Mouse (Mus musculus) MEL (cell line): ENCODE results near the gene C9.

Source experiments
- CHD1 ChIP-seq: IDR thresholded peaks from 2 replicates; pipeline ENCODE4 v1.6.1; 2012; ENCODE audit warnings: low read depth, mild to moderate bottlenecking, inconsistent platforms, low read length, improper control_type of control experiment
- CTCF ChIP-seq, 3 experiments: IDR thresholded peaks in 2 of 3; conservative IDR thresholded peaks in 1 of 3; 2 replicates each; pipeline ENCODE4 v1.5.1; 2011 to 2012; ENCODE audit warnings: low read length in 3 of 3, low read depth in 2 of 3, mild to moderate bottlenecking in 2 of 3, improper control_type of control experiment in 1 of 3, inconsistent platforms in 1 of 3, mixed read lengths in 1 of 3, moderate library complexity in 1 of 3; ENCODE audit not compliant: control insufficient read depth in 1 of 3, insufficient read depth in 1 of 3, poor library complexity in 1 of 3, severe bottlenecking in 1 of 3
- EP300 ChIP-seq, 2 experiments: IDR thresholded peaks; 2 replicates each; pipeline ENCODE4 v1.6.1; 2011; ENCODE audit warnings: improper control_type of control experiment in 2 of 2, low read length in 2 of 2, low read depth in 1 of 2, mild to moderate bottlenecking in 1 of 2
- KAT2A ChIP-seq: conservative IDR thresholded peaks from 2 replicates; pipeline ENCODE4 v1.6.1; 2012; ENCODE audit warnings: low read depth, low read length, improper control_type of control experiment, inconsistent platforms
- MAFK ChIP-seq: IDR thresholded peaks from 2 replicates; pipeline ENCODE4 v1.6.1; 2011; ENCODE audit warnings: low read depth, mild to moderate bottlenecking, low read length, improper control_type of control experiment, borderline replicate concordance
- MXI1 ChIP-seq: IDR thresholded peaks from 2 replicates; pipeline ENCODE4 v1.6.1; 2011; ENCODE audit warnings: mild to moderate bottlenecking, low read depth, low read length, improper control_type of control experiment
- POLR2A ChIP-seq, 2 experiments: IDR thresholded peaks; 2 replicates each; pipeline ENCODE4 v1.6.1; 2011 to 2012; ENCODE audit warnings: low read length in 2 of 2, mild to moderate bottlenecking in 2 of 2, control low read depth in 1 of 2, improper control_type of control experiment in 1 of 2, low read depth in 1 of 2, moderate library complexity in 1 of 2; ENCODE audit not compliant: control insufficient read depth in 1 of 2, insufficient read depth in 1 of 2, poor library complexity in 1 of 2
- RAD21 ChIP-seq: IDR thresholded peaks from 2 replicates; pipeline ENCODE4 v1.6.1; 2011; ENCODE audit warnings: mild to moderate bottlenecking, low read depth, low read length, improper control_type of control experiment
- SIN3A ChIP-seq: IDR thresholded peaks from 2 replicates; pipeline ENCODE4 v1.6.1; 2012; ENCODE audit warnings: low read length, improper control_type of control experiment, inconsistent platforms
- TBP ChIP-seq: IDR thresholded peaks from 2 replicates; pipeline ENCODE4 v1.8.0; 2011; ENCODE audit warnings: low read depth, low read length, improper control_type of control experiment
- ZC3H11A ChIP-seq: IDR thresholded peaks from 2 replicates; pipeline ENCODE4 v1.6.1; 2012; ENCODE audit warnings: low read depth, mild to moderate bottlenecking, inconsistent platforms, low read length, improper control_type of control experiment
- ZNF384 ChIP-seq: IDR thresholded peaks from 2 replicates; pipeline ENCODE4 v1.6.1; 2012; ENCODE audit warnings: low read depth, mild to moderate bottlenecking, inconsistent platforms, low read length, improper control_type of control experiment

- TF ChIP-seq CHD1 (no peak), POLR2A (IDR thresholded peaks at IDR 0.05; ENCODE audit: control insufficient read depth in 1 of 2, insufficient read depth in 1 of 2, low read depth in 1 of 2, low read length in 2 of 2, poor library complexity in 1 of 2) (no peak), KAT2A (no peak), CTCF (IDR thresholded peaks at IDR 0.05 in 2 of 3, conservative IDR thresholded peaks at IDR 0.05 in 1 of 3; ENCODE audit: control insufficient read depth in 1 of 3, insufficient read depth in 1 of 3, low read depth in 2 of 3, low read length in 3 of 3, poor library complexity in 1 of 3, severe bottlenecking in 1 of 3) (no peak), MAFK (no peak), ZC3H11A (no peak), EP300 (IDR thresholded peaks at IDR 0.05; ENCODE audit: low read depth in 1 of 2, low read length in 2 of 2) (no peak), ZNF384 (no peak), TBP (no peak), MXI1 (no peak), SIN3A (no peak), RAD21 (no peak)
Observed at GRCm38 (mm10) chr15:6463361-6463923, 18.3 kb downstream of the C9 start.
